Mouse (Mus musculus) c-Kit-positive CD71-positive TER-119-positive erythroid progenitor cells, embryonic 14.5 days (primary cell): ENCODE results near the gene Rab3d.

Source experiments
- DNase-seq: peaks from one replicate; pipeline ENCODE4 v3.0.0-alpha.2; 2013; ENCODE audit warnings: low spot score

The Rab3d gene

DNA sequence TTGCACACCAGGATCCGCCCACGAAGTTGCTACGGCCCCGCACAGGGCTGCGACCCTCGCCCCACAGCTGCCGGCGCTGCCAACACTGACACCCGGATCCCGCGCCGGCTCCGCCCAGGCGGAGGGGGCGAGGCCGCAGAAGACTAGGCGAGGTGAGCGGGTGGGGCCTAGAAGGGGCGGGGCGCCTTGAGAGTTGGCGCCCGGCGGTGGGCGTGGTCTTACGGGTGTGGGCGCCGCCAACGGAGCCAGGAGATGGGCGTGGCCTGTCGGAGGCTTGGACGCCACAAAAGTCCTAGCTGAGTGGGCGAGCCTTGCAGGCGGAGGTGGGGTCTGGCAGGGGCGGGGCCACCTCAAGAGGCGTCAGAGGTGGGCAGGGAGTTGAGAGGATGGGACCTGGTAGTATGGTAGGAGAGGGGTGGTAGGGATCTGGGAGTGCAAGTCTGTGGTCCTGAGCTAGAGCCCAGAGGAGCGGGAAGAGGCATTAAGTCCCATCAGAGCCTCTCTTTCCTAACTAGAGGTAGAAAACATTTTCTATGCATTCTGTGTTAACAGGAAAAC is at the start of gene Rab3d:
Rab3d (minus strand) TSS at position 158 of the 558 bp plus-strand sequence.
- peak; percentile 95 for DNase-seq

GRCm38 (mm10) chr9:21963417-21963816 is 45.4 kb upstream of the Rab3d start, which contains the start of gene Epor:
Gene Epor (minus strand): TSS chr9:21963506.
- peak; percentile 82 for DNase-seq

DNA sequence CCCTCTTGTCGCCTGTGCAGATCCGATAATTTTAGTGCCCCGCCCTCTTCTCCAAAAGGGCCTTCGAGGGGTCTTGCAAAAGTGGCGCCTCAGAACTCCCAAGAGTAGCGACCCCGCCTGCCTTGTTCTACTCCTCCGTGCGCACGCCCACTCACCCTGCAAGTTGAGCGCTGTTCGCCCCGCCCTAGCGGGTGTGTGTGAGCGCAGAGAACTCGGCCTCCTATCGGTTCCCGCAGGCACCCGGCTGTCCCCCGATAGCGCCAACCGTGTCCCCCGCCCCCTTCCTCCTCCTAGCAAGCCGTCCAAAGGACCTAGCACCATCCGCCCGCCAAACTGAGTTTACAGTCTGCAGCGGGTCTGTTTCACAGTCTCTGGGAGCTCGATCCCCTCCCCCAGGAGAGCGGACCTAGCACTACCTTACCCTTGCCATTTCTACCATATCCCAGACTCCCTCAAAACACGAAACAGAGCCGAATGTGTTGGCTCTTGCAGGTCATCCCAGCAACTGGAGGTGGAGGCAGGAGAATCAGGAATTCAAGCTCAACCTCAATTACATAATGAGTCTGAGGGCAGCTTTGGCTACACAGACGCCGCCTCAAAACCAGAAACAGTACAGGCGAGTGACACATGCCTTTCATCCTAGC is 44.5 kb upstream of the Rab3d start:
- DNase-seq, result peak; percentile 97

DNA sequence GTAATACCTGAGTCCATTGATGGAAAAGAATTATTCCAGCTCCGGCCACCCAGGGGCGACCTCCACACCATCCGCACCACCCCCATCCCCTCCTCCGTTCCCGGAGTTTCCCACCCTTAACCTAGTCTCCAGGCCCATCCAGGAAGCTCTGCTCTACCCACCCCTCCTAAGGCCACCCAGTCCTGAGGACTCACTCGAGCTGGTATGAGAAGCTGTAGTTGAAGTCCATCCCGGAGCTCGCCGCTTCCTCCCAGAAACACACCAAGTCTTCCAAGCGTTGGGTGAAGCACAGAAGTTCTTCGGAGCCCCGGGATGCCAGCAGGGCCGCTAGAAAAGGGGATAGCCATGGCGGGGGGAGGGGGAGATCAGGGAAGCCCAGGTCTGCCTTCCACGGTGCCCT is 44.0 kb upstream of the Rab3d start:
- DNase-seq, result no peak

- no peak for DNase-seq
These were observed 43.5 kb upstream of the Rab3d start for GRCm38 (mm10) chr9:21961366-21961980.

GRCm38 (mm10) chr9:21960558-21961208 is 42.7 kb upstream of the Rab3d start:
- DNase-seq, result no peak

- DNase-seq, result no peak
These were observed 42.1 kb upstream of the Rab3d start for GRCm38 (mm10) chr9:21960135-21960534.

- no peak for DNase-seq
These were observed 41.3 kb upstream of the Rab3d start for GRCm38 (mm10) chr9:21959244-21959643.

DNA sequence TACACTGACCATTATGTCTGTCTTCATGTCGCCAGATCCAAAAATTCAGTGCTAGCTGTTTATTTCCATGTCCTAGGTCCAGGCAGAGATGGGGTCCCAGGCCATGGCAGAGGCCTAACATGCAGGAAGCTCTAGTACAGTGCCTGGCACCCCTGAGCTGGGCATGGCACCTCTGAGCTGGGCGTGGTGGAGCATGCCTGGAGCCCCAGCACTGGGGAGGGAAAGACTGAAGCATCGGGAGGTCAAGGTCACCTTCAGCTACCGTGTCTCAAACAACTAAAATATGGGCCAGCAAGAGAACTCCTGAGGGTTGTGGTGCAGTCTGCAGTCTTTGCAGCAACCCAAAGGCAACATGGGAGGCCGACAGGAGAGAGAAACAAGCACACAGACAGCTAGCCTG is 40.4 kb upstream of the Rab3d start:
- no peak for DNase-seq

DNA sequence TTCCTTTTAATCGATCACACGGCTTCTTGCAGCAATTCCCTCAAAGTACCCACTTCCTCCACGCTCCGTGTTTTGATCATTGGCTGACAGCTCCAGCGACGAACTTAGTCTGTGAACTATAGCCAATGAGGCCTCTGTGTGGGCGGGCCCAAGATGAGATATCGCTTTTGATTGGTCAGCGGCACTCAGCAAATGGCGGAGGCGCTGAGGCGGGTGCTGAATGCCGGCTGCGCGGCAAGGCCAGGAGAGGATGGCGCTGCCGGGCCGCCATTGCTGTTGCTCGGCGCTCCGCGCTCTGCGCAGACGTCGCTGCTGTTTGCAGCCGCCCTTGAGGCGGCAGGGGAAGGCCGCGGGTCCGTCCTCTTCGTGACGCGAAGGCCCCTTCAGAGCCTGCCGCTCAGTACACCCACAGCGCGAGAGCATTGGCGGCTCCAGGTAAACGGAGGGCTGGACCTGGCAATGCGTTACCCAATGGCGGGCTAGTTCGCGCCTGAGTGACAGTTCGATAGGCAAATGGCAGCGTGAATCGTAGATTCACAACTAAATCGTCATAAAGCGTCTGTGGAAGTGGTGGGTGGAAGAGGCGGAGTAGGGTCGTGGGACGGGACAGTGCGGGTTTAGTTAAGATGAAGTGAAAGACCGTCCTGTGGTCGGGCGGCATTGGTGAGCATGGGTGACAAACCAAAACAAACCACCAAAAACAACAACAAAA is 37.7 kb upstream of the Rab3d start, which contains the start of gene Swsap1:
Swsap1 (plus strand) TSS at position 186 of the 712 bp plus-strand sequence.
- peak; percentile 99 for DNase-seq

DNA sequence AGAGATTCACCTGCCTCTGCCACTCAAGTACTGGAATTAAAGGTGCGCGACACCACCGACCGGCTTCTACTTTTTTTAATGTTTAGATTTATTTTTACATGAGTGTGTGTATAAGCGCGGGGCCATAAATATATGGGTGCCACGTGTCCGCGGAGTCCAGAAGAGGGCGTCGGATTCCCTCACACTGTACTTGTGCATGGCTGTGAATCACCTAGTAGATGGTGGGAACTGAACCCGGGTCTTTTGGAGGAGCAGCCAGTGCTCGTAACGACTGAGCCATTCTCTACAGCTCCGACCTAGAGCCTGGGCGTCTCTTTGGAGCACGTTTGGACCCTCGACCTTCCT is 37.2 kb upstream of the Rab3d start:
- DNase-seq, result no peak

DNA sequence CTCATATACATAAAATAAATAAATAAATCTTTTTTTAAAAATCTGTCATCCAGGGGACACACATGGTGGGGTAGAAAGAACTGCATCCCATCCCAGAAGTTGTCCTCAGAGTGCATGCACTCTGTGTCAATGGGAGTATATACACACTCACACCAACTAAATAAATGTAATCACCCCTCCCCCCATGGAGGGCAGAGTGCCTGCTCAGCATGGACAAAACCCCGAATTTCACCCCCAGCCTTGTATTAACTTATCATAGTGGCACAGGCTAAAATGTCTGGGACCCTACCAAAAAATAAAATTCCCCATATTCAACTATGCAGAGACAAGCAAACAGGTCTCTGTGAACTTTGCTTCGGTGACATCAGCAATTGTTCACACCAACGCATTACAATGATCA is 36.6 kb upstream of the Rab3d start:
- DNase-seq, result no peak

- no peak for DNase-seq
These were observed 35.6 kb upstream of the Rab3d start for GRCm38 (mm10) chr9:21953600-21953999.

- no peak for DNase-seq
These were observed 34.0 kb upstream of the Rab3d start for GRCm38 (mm10) chr9:21951977-21952376.

- peak; percentile 69 for DNase-seq
These were observed 32.3 kb upstream of the Rab3d start for GRCm38 (mm10) chr9:21950322-21950721.

DNA sequence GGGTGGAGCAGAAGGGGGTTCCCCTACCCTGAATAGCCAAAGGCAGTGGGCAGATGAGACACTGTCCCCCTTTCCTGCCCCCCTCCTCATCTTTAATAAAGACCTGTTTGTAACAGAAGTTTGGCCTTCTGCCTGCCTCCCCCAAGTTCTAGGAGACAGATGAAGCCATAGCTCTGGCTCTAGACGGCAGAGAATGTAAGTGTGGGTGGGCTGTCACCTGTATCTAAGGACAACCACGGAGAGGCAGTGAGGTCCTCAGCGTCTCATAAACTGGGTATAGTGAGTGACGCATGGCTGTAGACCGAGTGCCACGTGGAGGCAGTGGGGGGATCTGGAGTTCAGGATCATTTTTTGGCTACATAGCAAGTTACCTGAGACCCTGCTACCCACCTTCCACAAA is 30.8 kb upstream of the Rab3d start:
- DNase-seq, result no peak

DNA sequence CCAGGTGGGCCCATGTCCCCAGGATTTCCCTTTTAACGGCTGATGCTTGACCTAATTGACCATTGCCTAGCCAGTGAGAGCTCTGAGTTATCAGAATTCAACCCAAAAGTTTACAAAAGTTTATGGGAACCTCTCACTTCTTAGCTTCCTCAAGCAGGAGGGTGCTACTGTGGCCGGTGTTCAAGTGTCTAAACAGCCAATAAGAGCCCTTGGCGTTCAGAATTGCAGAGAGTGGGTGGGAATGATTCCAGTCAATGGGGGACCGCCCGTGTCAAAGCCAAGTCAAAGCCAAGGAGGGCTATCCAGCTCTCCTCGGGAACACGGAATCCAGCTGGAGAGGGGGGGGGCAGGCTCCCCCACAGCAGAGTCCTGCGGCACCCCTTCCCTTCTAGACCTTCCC is 30.2 kb upstream of the Rab3d start:
- DNase-seq, result no peak

DNA sequence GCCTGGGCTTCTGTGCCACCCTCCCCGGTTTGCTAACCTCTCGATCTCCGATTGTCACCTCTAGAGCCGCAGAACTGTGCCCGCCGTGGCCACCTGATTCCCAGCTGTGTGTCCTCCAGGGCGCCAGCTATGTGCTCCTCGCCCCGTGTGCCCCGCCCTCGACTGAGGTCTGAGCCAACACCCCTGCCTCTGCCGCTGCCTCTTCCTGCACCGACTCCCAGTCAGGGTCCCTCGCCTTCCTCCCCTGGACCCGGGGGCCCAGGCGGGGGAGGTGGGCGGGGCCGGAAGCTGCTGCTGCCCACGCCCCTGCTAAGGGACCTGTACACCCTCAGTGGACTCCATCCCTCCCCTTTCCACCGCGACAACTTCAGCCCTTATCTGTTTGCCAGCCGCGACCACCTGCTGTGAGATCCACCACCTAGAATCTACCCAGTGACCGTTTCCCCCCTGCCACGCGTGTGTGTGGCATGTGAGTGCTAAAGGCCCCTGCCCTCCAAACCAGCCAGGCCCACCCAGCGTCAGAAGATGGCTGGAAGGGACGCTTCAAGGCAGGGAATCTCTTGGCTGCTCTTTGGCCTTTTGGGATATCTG is 29.6 kb upstream of the Rab3d start:
- DNase-seq, result no peak

GRCm38 (mm10) chr9:21944267-21944666 is 26.3 kb upstream of the Rab3d start:
- DNase-seq, result no peak

DNA sequence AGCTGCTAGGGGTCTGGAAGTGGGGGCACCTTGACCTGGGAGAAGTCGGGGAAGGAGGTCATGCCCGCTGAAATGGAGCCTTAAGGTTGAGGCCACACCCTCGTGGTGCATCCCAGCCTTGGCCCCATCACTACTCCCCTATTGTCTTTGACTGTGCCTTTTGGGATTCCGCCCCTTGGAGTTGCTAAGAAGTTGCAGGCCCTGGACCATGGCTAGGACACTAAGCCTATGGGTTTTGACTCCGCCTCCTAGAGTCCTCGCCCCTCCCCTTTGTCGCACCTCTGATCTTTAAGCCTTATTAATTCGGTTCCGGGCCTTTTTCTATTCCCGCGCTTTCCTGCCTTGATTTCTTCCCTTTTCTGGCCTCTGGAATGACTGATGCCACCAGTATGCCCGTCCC is 25.6 kb upstream of the Rab3d start:
- DNase-seq, result no peak

- no peak for DNase-seq
These were observed 25.1 kb upstream of the Rab3d start for GRCm38 (mm10) chr9:21943046-21943445.

GRCm38 (mm10) chr9:21938234-21938855 is 20.4 kb upstream of the Rab3d start:
- DNase-seq, result no peak
